Mouse (Mus musculus): ENCODE measurements around the gene Hmcn2. TPM values are rescaled to one million over a fixed set of nuclear protein-coding genes. Genes with fewer than 3 reads are reported as not detected.

The Hmcn2 gene
- total and polyA plus RNA-seq, 3 experiments: 7.2 to 24.3 (median 8.3) TPM

DNA sequence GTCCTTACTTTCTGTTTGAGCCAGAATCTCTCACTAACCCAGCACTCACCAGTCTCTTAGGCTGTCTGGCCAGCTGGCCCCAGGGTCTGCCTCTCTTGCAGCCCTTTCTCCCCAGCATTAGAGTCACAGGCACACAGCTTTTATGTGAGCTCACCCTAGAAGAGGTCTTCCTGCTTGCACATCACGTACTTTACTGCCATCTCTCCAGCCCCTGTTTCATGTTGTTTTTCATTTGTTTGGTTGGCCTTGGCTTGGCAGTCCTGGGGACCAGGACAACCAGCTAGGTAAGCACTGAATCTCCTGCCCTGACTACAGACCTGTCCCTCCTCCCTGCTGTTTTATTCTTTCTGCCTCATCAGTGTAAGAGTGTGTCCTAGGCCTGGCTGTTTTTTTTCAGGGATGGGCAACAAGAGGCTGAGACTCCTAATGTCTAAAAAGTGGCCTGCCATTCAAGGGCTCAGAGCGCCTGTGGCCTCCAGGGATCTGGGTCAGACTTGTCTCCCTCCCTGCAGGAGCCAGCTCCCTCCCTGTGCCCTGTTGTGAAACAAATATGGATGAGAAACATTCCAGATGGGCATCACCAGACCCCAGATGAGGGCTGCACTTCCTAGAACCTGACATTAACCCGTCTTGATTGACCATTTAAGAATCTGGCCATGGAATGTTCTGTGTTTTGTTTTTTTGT, 134.7 kb downstream of the Hmcn2 start:
- Histone ChIP-seq H3K27ac (no peak overlapping the region), H3K4me1 (ENCODE audit: control insufficient read depth, insufficient read depth, low read length) (no peaks in the 10 kb centered on the region; the same call in none of the 2 replicates), H3K27me3 (ENCODE audit: control insufficient read depth, insufficient read depth, low read length) (no peaks in the 10 kb centered on the region), H3K36me3 (ENCODE audit: control insufficient read depth, insufficient read depth, low read length) (no peaks in the 10 kb centered on the region), H3K79me2 (replicated peaks; ENCODE audit: control insufficient read depth, insufficient read depth, low read length) (no peaks in the 10 kb centered on the region), H3K9ac (ENCODE audit: low read depth, low read length) (no peak overlapping the region), H3K4me3 (no peak overlapping the region)
- TF ChIP-seq CTCF (IDR thresholded peaks at IDR 0.05) (no peak), EP300 (IDR thresholded peaks at IDR 0.05; ENCODE audit: insufficient read depth, low read depth, low read length) (no peak), POLR2A (IDR thresholded peaks at IDR 0.05; ENCODE audit: insufficient read depth, low read depth, low read length) (no peak)
- DNase-seq: no peak
- intact Hi-C loops (cut with DNase I): no loop called here
- 59% methylated on average over 3 of the region's 3 CpGs for WGBS

DNA sequence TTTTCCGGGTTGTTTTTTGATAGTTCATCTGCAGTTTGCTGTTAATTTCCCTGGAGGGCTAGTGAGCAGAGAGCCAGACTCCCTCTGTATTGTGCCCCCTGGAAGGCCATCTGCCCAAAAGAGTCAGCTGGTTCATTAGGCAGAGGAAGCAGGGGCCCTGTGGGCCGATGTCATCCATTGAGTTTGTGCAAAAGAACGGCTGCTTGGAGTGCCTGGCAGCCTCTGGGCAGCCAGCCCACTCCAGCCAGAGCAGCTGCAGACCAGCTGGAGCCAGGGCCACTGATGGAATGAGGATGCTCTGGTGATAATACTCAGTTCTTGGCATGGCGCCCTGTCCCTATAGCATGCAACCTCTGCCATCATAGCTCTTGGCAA, 135.2 kb downstream of the Hmcn2 start:
- TF ChIP-seq CTCF (IDR thresholded peaks at IDR 0.05) (no peak), POLR2A (IDR thresholded peaks at IDR 0.05; ENCODE audit: insufficient read depth, low read depth, low read length) (no peak), EP300 (IDR thresholded peaks at IDR 0.05; ENCODE audit: insufficient read depth, low read depth, low read length) (no peak)
- intact Hi-C loops (cut with DNase I): no loop called here
- Histone ChIP-seq H3K79me2 (replicated peaks; ENCODE audit: control insufficient read depth, insufficient read depth, low read length) (no peaks in the 10 kb centered on the region), H3K4me1 (ENCODE audit: control insufficient read depth, insufficient read depth, low read length) (no peaks in the 10 kb centered on the region; the same call in none of the 2 replicates), H3K4me3 (no peak overlapping the region), H3K9ac (ENCODE audit: low read depth, low read length) (no peak overlapping the region), H3K27me3 (ENCODE audit: control insufficient read depth, insufficient read depth, low read length) (no peaks in the 10 kb centered on the region), H3K27ac (no peak overlapping the region), H3K36me3 (ENCODE audit: control insufficient read depth, insufficient read depth, low read length) (no peaks in the 10 kb centered on the region)
- peak in 1 of 2 experiments; percentile 32 for DNase-seq
- WGBS: 19% methylated on average over 4 of the region's 4 CpGs

GRCm38 (mm10) chr2:31449902-31450301, 135.7 kb downstream of the Hmcn2 start:
- TF ChIP-seq POLR2A (IDR thresholded peaks at IDR 0.05; ENCODE audit: insufficient read depth, low read depth, low read length): no peak
- TF ChIP-seq CTCF (IDR thresholded peaks at IDR 0.05): no peak
- TF ChIP-seq EP300 (IDR thresholded peaks at IDR 0.05; ENCODE audit: insufficient read depth, low read depth, low read length): no peak
- intact Hi-C loops (cut with DNase I): no loop called here
- Histone ChIP-seq H3K79me2 (replicated peaks; ENCODE audit: control insufficient read depth, insufficient read depth, low read length) (no peaks in the 10 kb centered on the region), H3K9ac (ENCODE audit: low read depth, low read length) (no peak overlapping the region), H3K36me3 (ENCODE audit: control insufficient read depth, insufficient read depth, low read length) (no peaks in the 10 kb centered on the region), H3K27me3 (ENCODE audit: control insufficient read depth, insufficient read depth, low read length) (no peaks in the 10 kb centered on the region), H3K4me3 (no peak overlapping the region), H3K27ac (no peak overlapping the region), H3K4me1 (ENCODE audit: control insufficient read depth, insufficient read depth, low read length) (no peaks in the 10 kb centered on the region; the same call in none of the 2 replicates)
- DNase-seq: no peak
- 89% methylated on average over 4 of the region's 4 CpGs for WGBS

DNA sequence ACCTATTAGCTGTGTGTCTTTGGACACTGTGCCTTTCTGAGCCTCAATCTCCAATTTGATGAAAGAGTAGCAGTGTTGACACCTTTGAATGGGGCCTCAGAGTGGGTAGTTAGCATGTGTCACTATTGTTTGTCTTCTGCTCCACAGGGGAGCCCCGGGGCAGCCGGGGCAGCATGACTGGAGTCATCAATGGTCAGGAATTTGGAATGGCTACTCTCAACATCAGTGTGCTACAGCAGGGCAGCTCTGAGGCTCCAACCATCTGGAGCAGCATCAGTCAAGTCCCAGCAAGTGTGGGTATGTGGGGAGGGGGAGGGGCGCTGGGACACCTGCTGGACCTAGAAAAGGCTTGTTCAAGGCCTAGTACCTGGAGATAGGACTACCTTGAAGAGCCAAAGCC, 136.4 kb downstream of the Hmcn2 start:
- Histone ChIP-seq H3K4me3 (no peak overlapping the region), H3K79me2 (replicated peaks; ENCODE audit: control insufficient read depth, insufficient read depth, low read length) (no peaks in the 10 kb centered on the region), H3K36me3 (ENCODE audit: control insufficient read depth, insufficient read depth, low read length) (no peaks in the 10 kb centered on the region), H3K27ac (no peak overlapping the region), H3K27me3 (ENCODE audit: control insufficient read depth, insufficient read depth, low read length) (no peaks in the 10 kb centered on the region), H3K9ac (ENCODE audit: low read depth, low read length) (no peak overlapping the region), H3K4me1 (ENCODE audit: control insufficient read depth, insufficient read depth, low read length) (no peaks in the 10 kb centered on the region; the same call in none of the 2 replicates)
- TF ChIP-seq CTCF (IDR thresholded peaks at IDR 0.05): no peak
- TF ChIP-seq EP300 (IDR thresholded peaks at IDR 0.05; ENCODE audit: insufficient read depth, low read depth, low read length): no peak
- TF ChIP-seq POLR2A (IDR thresholded peaks at IDR 0.05; ENCODE audit: insufficient read depth, low read depth, low read length): no peak
- intact Hi-C loops (cut with DNase I): no loop called here
- WGBS: 71% methylated on average over 3 of the region's 3 CpGs
- no peak for DNase-seq

DNA sequence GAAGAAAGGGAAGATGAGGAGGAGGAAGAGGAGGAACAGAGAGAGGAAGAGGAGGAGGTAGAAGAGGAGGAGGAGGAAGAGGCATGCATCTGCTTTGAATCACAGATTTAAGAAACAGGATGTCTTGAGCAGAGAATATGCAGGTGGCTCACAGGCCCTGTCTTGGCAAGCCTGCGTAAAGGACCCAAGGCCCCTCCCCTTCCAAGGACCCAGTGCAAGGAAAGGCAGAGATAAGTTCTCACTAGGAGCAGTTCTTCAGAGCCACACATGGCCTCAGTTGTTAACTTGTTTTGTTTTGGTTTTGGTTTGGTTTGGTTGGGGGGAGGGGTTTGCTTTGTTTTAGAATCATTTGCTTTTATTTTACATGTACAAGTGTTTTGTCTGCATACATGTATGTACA, 137.3 kb downstream of the Hmcn2 start:
- WGBS: 57% methylated on average over 1 of the region's 1 CpGs
- Histone ChIP-seq H3K4me3 (no peak overlapping the region), H3K79me2 (replicated peaks; ENCODE audit: control insufficient read depth, insufficient read depth, low read length) (no peaks in the 10 kb centered on the region)

GRCm38 (mm10) chr2:31453011-31453410, 138.8 kb downstream of the Hmcn2 start:
- Histone ChIP-seq H3K27ac (no peak overlapping the region), H3K4me1 (ENCODE audit: control insufficient read depth, insufficient read depth, low read length) (no peaks in the 10 kb centered on the region; the same call in none of the 2 replicates), H3K4me3 (no peak overlapping the region), H3K9ac (ENCODE audit: low read depth, low read length) (no peak overlapping the region), H3K27me3 (ENCODE audit: control insufficient read depth, insufficient read depth, low read length) (no peaks in the 10 kb centered on the region), H3K79me2 (replicated peaks; ENCODE audit: control insufficient read depth, insufficient read depth, low read length) (no peaks in the 10 kb centered on the region), H3K36me3 (ENCODE audit: control insufficient read depth, insufficient read depth, low read length) (no peaks in the 10 kb centered on the region)
- intact Hi-C loops (cut with DNase I): no loop called here
- no peak for DNase-seq
- WGBS: 91% methylated on average over 13 of the region's 13 CpGs
- TF ChIP-seq POLR2A (IDR thresholded peaks at IDR 0.05; ENCODE audit: insufficient read depth, low read depth, low read length) (no peak), EP300 (IDR thresholded peaks at IDR 0.05; ENCODE audit: insufficient read depth, low read depth, low read length) (no peak), CTCF (IDR thresholded peaks at IDR 0.05) (no peak)

More for the DNA sequence above, 137.3 kb downstream of the Hmcn2 start:
- Histone ChIP-seq H3K36me3 (ENCODE audit: control insufficient read depth, insufficient read depth, low read length) (no peaks in the 10 kb centered on the region), H3K27ac (no peak overlapping the region), H3K27me3 (ENCODE audit: control insufficient read depth, insufficient read depth, low read length) (no peaks in the 10 kb centered on the region), H3K9ac (ENCODE audit: low read depth, low read length) (no peak overlapping the region), H3K4me1 (ENCODE audit: control insufficient read depth, insufficient read depth, low read length) (no peaks in the 10 kb centered on the region; the same call in none of the 2 replicates)
- TF ChIP-seq EP300 (IDR thresholded peaks at IDR 0.05; ENCODE audit: insufficient read depth, low read depth, low read length): no peak
- no peak for TF ChIP-seq POLR2A (IDR thresholded peaks at IDR 0.05; ENCODE audit: insufficient read depth, low read depth, low read length)
- TF ChIP-seq CTCF (IDR thresholded peaks at IDR 0.05): no peak
- intact Hi-C loops (cut with DNase I): no loop called here
- DNase-seq: no peak

Measured in heart, adult 2 months (tissue).